Mouse (Mus musculus) gastrocnemius, adult 2 months (tissue): ENCODE data around the gene Tex29. TPM values are rescaled to one million over a fixed set of nuclear protein-coding genes. Genes with fewer than 3 reads are reported as not detected.

ENCODE experiments used
- DNase-seq: peaks from one replicate; pipeline ENCODE4 v3.0.0; 2022
- H3K27ac ChIP-seq: fragments of 200-600 bp; 2 replicates; pipeline ENCODE4 v1.8.1; 2022; ENCODE audit warnings: mild to moderate bottlenecking
- H3K4me3 ChIP-seq: fragments of 200-600 bp; 2 replicates; pipeline ENCODE4 v1.8.1; 2022; ENCODE audit warnings: mild to moderate bottlenecking, moderate library complexity
- CTCF ChIP-seq: fragments of 200-600 bp; IDR thresholded peaks from 2 replicates; pipeline ENCODE4 v1.8.1; 2022; ENCODE audit warnings: antibody characterized with exemption, mild to moderate bottlenecking, moderate library complexity
- intact Hi-C: fragments of 180-260 bp; cut with DNase I; formaldehyde crosslinking; loops from one replicate; pipeline ENCODE4 v1.15.1; 2025
- total RNA-seq, 2 experiments: library from RNA; stranded (reverse); gene quantifications; 2 replicates each; pipeline ENCODE4 v1.2.3; 2021

The Tex29 gene
- total RNA-seq, 2 experiments from 2014 or later = not detected

DNA sequence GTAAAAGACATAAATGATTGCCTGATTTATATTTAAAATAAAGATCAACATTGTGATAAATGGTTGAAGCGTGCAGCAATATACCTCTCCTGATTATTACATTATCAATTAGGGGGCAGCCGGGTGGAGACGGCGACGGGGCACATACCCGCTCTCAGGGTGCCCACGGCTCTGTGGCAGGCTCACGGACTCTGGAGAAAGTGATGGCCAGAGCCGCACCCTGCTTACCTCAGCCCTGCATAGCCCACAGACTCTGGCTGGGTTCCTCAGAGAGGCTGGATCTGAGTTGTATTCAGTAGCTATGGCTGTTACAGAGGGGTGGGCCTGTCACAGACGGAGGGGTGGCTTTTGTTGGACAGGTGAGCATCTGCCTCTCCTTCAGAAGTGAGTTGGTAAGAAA is 56.4 kb downstream of the Tex29 start:
- Histone ChIP-seq H3K4me3 (no peak overlapping the region), H3K27ac (no peak overlapping the region)
- DNase-seq = no peak
- intact Hi-C loops = no loop called here
- TF ChIP-seq CTCF = no peak

DNA sequence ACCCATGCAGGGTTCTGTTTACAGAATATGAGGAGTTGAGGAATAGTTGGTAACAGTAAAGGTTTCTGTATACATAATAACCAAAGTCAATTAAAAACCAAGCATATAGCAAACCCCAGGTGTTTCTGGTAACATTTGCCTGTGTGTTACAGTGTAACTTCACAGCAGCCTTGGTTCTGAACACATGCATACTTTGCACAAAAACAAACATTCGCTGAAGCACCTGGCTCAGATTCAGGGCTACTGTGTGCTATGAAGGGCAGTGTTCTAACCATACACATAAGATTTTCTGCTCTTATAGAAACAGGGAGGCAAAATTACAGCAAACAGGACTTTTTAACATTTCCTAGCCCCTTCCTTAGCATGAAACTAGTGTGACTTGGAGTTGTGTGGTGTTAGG is 58.5 kb downstream of the Tex29 start:
- DNase-seq = no peak
- Histone ChIP-seq H3K4me3 (no peak overlapping the region), H3K27ac (no peak overlapping the region)
- intact Hi-C loops = no loop called here
- no peak for TF ChIP-seq CTCF

Other genes with a start within 250 kb of the Tex29 start
- gene Ankrd10, start 204.7 kb upstream of the Tex29 start, total RNA-seq = 10 to 100 TPM; 15.3 to 16.0 TPM
- not detected for gene 1700016D06Rik, start 139.4 kb upstream of the Tex29 start, total RNA-seq
- 10 to 100 TPM; 30.3 to 50.9 TPM for gene Arhgef7, start 112.8 kb upstream of the Tex29 start, total RNA-seq